Mouse (Mus musculus) urinary bladder, postnatal 36 days (tissue): ENCODE data around the gene Lzic.

Experiments
- DNase-seq, 2 experiments: peaks; one replicate each; pipeline ENCODE4 v3.0.0; 2022; ENCODE audit warnings: low spot score in 2 of 2, mixed read lengths in 1 of 2

The Lzic gene

GRCm38 (mm10) chr4:149477078-149477477 is 8.0 kb upstream of the Lzic start, which contains the start of gene Tmem274:
TSS of gene Tmem274 (plus strand) at chr4:149477378.
- no peak for DNase-seq

GRCm38 (mm10) chr4:149484566-149484965 is 463 bp upstream of the Lzic start:
- no peak for DNase-seq

GRCm38 (mm10) chr4:149485825-149486206 is 787 bp downstream of the Lzic start:
- peak in 1 of 2 experiments; percentile 20 for DNase-seq

- no peak for DNase-seq
These were observed 2.7 kb downstream of the Lzic start for GRCm38 (mm10) chr4:149487729-149488128.

- DNase-seq: peak; percentile 6
These were observed 4.6 kb downstream of the Lzic start for GRCm38 (mm10) chr4:149489415-149490240.

GRCm38 (mm10) chr4:149491151-149491550 is 6.1 kb downstream of the Lzic start:
- no peak for DNase-seq

- no peak for DNase-seq
These were observed 11.6 kb downstream of the Lzic start for GRCm38 (mm10) chr4:149496612-149497011.

GRCm38 (mm10) chr4:149498901-149499300 is 13.9 kb downstream of the Lzic start:
- no peak for DNase-seq

- no peak for DNase-seq
These were observed 14.8 kb downstream of the Lzic start for GRCm38 (mm10) chr4:149499790-149500189.

- DNase-seq: no peak
These were observed 19.3 kb downstream of the Lzic start for GRCm38 (mm10) chr4:149504363-149504762.

- no peak for DNase-seq
These were observed 19.8 kb downstream of the Lzic start for GRCm38 (mm10) chr4:149504858-149505257.

- no peak for DNase-seq
These were observed 20.4 kb downstream of the Lzic start for GRCm38 (mm10) chr4:149505261-149505967.

- no peak for DNase-seq
These were observed 21.9 kb downstream of the Lzic start for GRCm38 (mm10) chr4:149506904-149507303.

- no peak for DNase-seq
These were observed 26.2 kb downstream of the Lzic start for GRCm38 (mm10) chr4:149511221-149511646.

GRCm38 (mm10) chr4:149512072-149512471 is 27.0 kb downstream of the Lzic start:
- DNase-seq: no peak

- no peak for DNase-seq
These were observed 30.7 kb downstream of the Lzic start for GRCm38 (mm10) chr4:149515706-149516105.

- peak; percentile 97 to 99 for DNase-seq
These were observed 32.9 kb downstream of the Lzic start, which contains the start of gene Ctnnbip1 for GRCm38 (mm10) chr4:149517868-149518340. TSS of gene Ctnnbip1 (plus strand) at chr4:149518236.

- no peak for DNase-seq
These were observed 33.6 kb downstream of the Lzic start for GRCm38 (mm10) chr4:149518351-149519220.

GRCm38 (mm10) chr4:149521258-149521657 is 36.2 kb downstream of the Lzic start:
- no peak for DNase-seq

GRCm38 (mm10) chr4:149523961-149524360 is 38.9 kb downstream of the Lzic start:
- no peak for DNase-seq

GRCm38 (mm10) chr4:149525170-149525569 is 40.1 kb downstream of the Lzic start:
- DNase-seq: no peak

- DNase-seq: no peak
These were observed 40.8 kb downstream of the Lzic start for GRCm38 (mm10) chr4:149525811-149526210.
